Mouse (Mus musculus) hindbrain, embryonic 14.5 days (tissue): Measurements from ENCODE around the gene Slc25a1. TPM values are rescaled to one million over a fixed set of nuclear protein-coding genes. Genes with fewer than 3 reads are reported as not detected.
A peak's percentile ranks its signal among the peaks of the same experiment; 100 is the strongest.

Experiments used
- ATAC-seq: fragments of 200-750 bp; cut with Nextera tagmentation; 2 replicates; pipeline ENCODE4 v1.8.0; 2017; ENCODE audit warnings: moderate number of reproducible peaks, mild to moderate bottlenecking, moderate TSS enrichment, moderate library complexity; ENCODE audit not compliant: low FRiP score
- DNase-seq: peaks from one replicate; pipeline ENCODE4 v3.0.0-alpha.2; 2015; ENCODE audit warnings: low spot score
- H3K27ac ChIP-seq: fragments of 300-500 bp; sonication (generic); 2 replicates; pipeline ENCODE4 v1.5.1; 2014; ENCODE audit warnings: mild to moderate bottlenecking, moderate library complexity
- H3K27me3 ChIP-seq: fragments of 300-500 bp; sonication (generic); 2 replicates; pipeline ENCODE4 v1.6.1; 2014; ENCODE audit warnings: mild to moderate bottlenecking, low read length, mixed read lengths; ENCODE audit not compliant: control insufficient read depth, insufficient read depth
- H3K36me3 ChIP-seq: fragments of 300-500 bp; sonication (generic); replicated peaks from 2 replicates; pipeline ENCODE4 v1.6.1; 2014; ENCODE audit not compliant: control insufficient read depth, insufficient read depth
- H3K4me1 ChIP-seq: fragments of 300-500 bp; sonication (generic); replicated peaks from 2 replicates; pipeline ENCODE4 v1.6.1; 2014; ENCODE audit warnings: antibody characterized with exemption, low read length, mixed read lengths; ENCODE audit not compliant: control insufficient read depth, insufficient read depth
- H3K4me2 ChIP-seq: fragments of 300-500 bp; sonication (generic); replicated peaks from 2 replicates; pipeline ENCODE4 v1.6.1; 2014; ENCODE audit warnings: mild to moderate bottlenecking, moderate library complexity
- H3K4me3 ChIP-seq: fragments of 300-500 bp; sonication (generic); replicated peaks from 2 replicates; pipeline ENCODE4 v1.5.1; 2014; ENCODE audit warnings: mild to moderate bottlenecking, low read length
- H3K9ac ChIP-seq: fragments of 300-500 bp; sonication (generic); 2 replicates; pipeline ENCODE4 v1.6.1; 2014
- H3K9me3 ChIP-seq: fragments of 300-500 bp; sonication (generic); 2 replicates; pipeline ENCODE4 v1.6.1; 2016; ENCODE audit warnings: low read length; ENCODE audit not compliant: control insufficient read depth
- WGBS: fragments of 180-500 bp; shearing (Covaris S2); extraction: QIAGEN DNeasy Blood & Tissue Kit; methylation state at CpG from one replicate; pipeline ENCODE4 v1.1.7; 2014; 5-methylcytosine and 5-hydroxymethylcytosine counted together
- polyA plus RNA-seq: library from polyadenylated mRNA; unstranded; fragments of >200 nt; fragmentation: Nextera tagmentation; extraction: Ambion mirVana; gene quantifications from 2 replicates; pipeline ENCODE4 v1.2.1, GENCODE M21; 2014

The Slc25a1 gene
- polyA plus RNA-seq, 1 experiment from 2014 or later = 175 TPM

DNA sequence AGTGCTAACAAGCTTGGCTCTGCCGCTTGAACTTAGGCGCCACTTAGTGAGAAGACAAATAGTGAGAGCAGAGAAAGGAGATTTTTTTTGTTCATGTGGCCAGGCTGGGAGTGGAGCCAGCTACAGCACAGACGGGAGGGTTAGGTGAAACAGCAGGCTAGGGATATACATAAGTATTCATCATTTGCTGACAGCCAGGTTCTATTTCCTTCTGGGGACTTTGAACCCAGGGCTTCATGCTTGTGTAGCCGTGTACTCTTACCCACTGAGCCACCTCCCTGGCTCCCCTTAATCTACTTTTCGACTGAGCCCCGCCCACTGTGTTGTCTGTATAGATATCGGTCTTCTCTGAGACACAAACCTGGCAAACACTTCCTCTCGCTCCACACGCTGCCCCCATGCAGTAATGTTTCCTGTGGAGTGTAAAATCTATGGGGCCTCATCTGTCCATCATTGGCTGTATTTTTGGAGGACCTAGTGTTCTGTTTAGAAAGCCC is 11.3 kb upstream of the Slc25a1 start:
- WGBS = 48% methylated on average over 9 of the region's 9 CpGs
- Histone ChIP-seq H3K9ac (no peak overlapping the region), H3K9me3 (no peaks in the 10 kb centered on the region), H3K4me2 (no peak overlapping the region), H3K36me3 (no peaks in the 10 kb centered on the region), H3K27ac (no peak overlapping the region), H3K27me3 (no peaks in the 10 kb centered on the region), H3K4me1 (no peaks in the 10 kb centered on the region), H3K4me3 (no peak overlapping the region)
- DNase-seq (no peak), ATAC-seq (no peak)

DNA sequence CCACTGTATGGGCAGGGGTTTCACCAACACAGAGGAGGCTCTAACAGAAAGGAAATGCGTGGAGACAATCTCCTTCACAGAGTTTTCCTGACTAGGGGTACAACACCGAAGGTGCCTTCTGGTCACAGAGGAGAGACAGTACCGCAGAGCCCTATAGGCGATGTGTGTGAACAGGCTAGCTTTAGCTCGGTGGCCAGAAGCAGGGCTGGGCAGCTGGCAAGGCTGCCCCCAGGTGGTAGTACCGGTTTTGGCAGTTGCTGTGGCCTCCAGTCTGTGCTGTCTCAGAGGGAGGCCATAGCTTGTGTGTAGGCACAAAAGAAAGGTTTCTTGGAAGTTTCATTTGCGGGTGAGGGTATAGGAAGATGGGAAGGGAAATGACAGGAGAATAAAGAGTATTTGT is 10.8 kb upstream of the Slc25a1 start:
- Histone ChIP-seq H3K4me2 (no peak overlapping the region), H3K9me3 (no peaks in the 10 kb centered on the region)
- peak; percentile 65 for DNase-seq

DNA sequence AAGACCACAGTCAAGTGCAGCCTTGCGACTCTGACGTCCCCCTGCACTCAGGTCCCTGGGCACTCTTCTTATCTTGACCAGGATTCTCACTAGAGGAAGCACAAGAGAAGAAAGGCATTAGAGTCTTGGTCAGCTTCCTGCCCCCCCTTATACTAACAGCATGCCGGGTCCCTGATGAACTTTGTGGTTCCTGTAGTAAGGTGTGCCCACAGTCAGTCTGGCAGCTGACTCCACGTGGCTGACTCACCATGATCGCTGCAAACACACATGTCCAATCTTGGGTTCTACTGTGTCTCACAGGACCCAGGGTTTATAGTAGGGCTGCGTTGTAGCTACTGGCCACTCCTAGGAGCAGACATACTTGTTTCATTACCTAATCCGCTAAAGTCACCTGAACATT is 10.2 kb upstream of the Slc25a1 start:
- DNase-seq (no peak), ATAC-seq (no peak)
- H3K4me3 ChIP-seq = no peak overlapping the region
- H3K9ac ChIP-seq = no peak overlapping the region
- no peak overlapping the region for H3K4me2 ChIP-seq
- no peaks in the 10 kb centered on the region for H3K36me3 ChIP-seq
- no peaks in the 10 kb centered on the region for H3K4me1 ChIP-seq
- no peaks in the 10 kb centered on the region for H3K9me3 ChIP-seq
- no peak overlapping the region for H3K27ac ChIP-seq
- H3K27me3 ChIP-seq = no peaks in the 10 kb centered on the region
- WGBS = 84% methylated on average over 7 of the region's 7 CpGs

More for the DNA sequence above, 10.8 kb upstream of the Slc25a1 start:
- H3K9ac ChIP-seq = no peak overlapping the region
- no peaks in the 10 kb centered on the region for H3K27me3 ChIP-seq
- H3K4me3 ChIP-seq = no peak overlapping the region
- no peak overlapping the region for H3K27ac ChIP-seq
- no peaks in the 10 kb centered on the region for H3K36me3 ChIP-seq
- WGBS = 8% methylated on average over 7 of the region's 7 CpGs
- ATAC-seq = peak; percentile 59; the same call in 1 of the 2 replicates
- H3K4me1 ChIP-seq = no peaks in the 10 kb centered on the region

DNA sequence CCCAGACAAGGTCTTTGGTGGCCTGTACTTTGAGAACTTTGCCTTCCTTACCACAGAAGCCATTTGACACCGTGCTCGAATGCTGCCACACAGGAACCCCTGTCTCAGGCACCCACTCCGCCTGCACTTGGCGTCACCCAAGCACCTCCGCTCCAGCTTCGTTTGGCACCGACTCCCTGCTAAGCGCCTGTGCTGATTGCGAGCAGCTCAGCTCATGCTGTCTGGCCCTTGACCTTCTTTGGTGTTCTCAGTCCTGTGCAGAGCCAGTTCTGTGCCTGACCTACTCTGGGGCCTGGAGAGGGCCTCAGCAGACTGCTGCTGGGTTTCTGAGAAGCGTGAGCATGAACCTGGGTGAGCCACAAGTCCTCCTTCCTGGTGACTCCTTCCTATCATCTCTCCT is 8.8 kb upstream of the Slc25a1 start:
- Histone ChIP-seq H3K9me3 (no peaks in the 10 kb centered on the region), H3K4me2 (no peak overlapping the region), H3K27ac (no peak overlapping the region), H3K4me1 (no peaks in the 10 kb centered on the region), H3K9ac (no peak overlapping the region), H3K4me3 (no peak overlapping the region), H3K27me3 (no peaks in the 10 kb centered on the region), H3K36me3 (no peaks in the 10 kb centered on the region)
- no peak for DNase-seq
- no peak for ATAC-seq
- WGBS = 88% methylated on average over 10 of the region's 10 CpGs

DNA sequence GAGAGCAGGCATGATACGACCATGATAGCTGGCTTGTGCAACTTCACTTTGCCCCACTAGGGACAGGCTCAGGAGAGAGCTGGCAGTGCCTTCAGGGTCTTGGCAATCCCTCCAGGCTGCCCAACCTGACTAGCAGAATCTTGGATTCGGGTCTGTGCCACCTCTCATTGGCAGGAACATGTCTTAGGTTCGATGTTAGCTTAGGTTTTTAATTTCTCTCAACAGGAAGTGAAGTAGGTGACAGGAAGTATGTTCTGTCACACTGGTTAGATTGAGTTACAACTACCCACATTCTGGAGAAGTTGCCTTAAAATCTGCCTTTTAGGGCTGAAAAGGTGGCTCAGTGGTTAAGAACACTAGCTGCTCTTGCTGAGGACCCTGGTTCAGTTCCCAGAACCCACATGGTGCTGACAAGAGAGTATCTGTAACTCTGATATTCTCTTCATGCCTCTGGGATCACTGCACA is 6.5 kb upstream of the Slc25a1 start:
- no peak overlapping the region for H3K9ac ChIP-seq
- WGBS = 71% methylated on average over 3 of the region's 3 CpGs
- ATAC-seq = no peak

DNA sequence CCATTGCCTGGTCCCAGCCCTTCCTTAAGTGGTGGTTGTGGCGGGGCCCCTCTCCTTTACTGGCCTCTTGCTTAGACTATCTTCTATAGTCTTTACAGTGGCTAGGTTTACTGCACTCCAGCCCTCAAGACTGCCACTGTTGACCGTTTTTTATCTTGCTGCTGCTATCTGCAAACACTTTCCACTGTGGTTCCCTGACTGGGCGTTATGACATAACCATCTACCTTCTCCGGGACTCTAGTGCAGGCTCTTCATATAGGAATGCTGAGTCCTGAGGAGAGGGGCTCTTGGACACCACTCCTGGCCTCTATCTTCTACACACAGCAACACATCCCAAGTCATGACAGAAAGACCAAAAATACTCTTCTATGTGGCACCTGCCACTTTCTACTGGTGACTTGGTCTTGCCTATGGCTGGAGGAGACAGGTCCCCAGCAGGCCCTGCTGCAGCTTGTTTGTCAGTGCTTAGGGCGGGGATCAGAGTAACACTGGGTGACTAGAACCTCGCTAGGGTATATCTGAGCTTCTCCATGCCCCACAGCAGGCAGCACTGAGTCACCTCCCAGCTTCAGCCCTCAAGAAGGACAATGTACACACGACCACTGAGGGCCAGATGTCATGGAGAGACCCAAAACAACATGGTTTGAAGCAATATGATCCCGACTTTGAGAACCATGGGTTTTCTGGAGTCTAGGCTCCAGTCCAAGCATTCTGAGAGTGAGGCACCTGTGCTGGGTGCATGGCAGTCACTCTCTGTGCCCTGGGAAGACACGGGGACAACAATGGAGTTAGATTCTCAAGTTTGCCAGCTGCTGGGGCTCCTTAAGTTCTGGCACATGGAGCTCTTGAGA is 5.8 kb upstream of the Slc25a1 start:
- Histone ChIP-seq H3K27me3 (no peaks in the 10 kb centered on the region), H3K9me3 (no peaks in the 10 kb centered on the region), H3K36me3 (no peaks in the 10 kb centered on the region), H3K9ac (no peak overlapping the region), H3K27ac (no peak overlapping the region), H3K4me2 (no peak overlapping the region), H3K4me3 (no peak overlapping the region), H3K4me1 (0 out of 2 replicates have a peak, but pooled peaks cover 1% of the 10 kb centered on the region)
- ATAC-seq (no peak), DNase-seq (no peak)
- 74% methylated on average over 9 of the region's 9 CpGs for WGBS

More for the DNA sequence above, 6.5 kb upstream of the Slc25a1 start:
- Histone ChIP-seq H3K27ac (no peak overlapping the region), H3K4me2 (no peak overlapping the region), H3K36me3 (no peaks in the 10 kb centered on the region), H3K27me3 (no peaks in the 10 kb centered on the region), H3K4me1 (no peaks in the 10 kb centered on the region), H3K9me3 (no peaks in the 10 kb centered on the region), H3K4me3 (no peak overlapping the region)
- DNase-seq = no peak

DNA sequence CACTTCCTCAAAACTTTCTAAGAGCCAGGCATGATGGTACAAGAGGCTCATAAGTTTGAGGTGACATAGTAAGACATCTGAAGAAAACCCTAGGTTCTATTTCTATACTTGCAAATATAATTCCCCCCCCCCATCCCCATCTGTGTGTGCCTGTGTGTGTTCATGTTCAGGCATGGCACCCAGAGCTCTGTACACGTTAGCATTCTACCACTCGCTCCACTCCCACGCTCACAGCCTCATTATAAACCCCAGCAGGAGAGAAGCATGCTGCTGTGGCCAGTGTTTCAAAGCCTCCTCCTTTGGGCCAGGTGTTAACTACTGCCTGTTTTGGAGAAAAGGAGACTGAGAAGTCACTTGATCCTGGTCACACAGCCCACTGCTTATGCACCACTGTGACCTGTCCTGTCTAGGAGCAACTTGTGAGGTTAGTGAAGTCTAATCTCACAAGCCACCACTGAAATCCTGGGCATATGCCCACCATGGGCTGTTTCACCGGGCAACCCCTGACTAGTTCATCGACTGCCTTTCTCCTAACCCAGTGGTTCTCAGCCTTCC is 4.0 kb upstream of the Slc25a1 start:
- WGBS = 70% methylated on average over 5 of the region's 5 CpGs
- Histone ChIP-seq H3K9me3 (no peaks in the 10 kb centered on the region), H3K4me3 (no peak overlapping the region), H3K36me3 (no peaks in the 10 kb centered on the region), H3K4me1 (peaks cover 6% of the 10 kb centered on the region), H3K27ac (no peak overlapping the region), H3K27me3 (no peaks in the 10 kb centered on the region), H3K9ac (no peak overlapping the region), H3K4me2 (no peak overlapping the region)
- DNase-seq (no peak), ATAC-seq (no peak)

DNA sequence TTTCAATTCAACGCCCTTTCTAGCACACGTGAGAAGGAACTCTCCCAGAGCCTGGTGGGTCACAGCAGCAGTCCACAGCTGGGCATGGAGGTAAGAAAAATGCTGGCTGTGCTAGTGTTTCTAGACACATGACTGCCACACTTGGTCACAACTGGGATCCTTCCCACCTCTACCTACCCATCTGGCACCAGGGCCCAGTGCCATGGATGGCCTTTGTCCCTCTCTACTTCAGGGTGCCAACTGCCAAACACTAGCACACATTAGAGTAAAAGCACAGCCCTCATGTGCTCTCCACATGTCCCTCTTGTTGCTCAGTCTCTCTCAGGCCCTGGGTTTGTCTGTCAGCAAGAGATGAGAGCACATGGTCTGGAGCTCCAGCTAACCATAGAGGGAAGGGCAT is 1.6 kb upstream of the Slc25a1 start:
- no peak overlapping the region for H3K4me3 ChIP-seq
- 52% methylated on average over 2 of the region's 2 CpGs for WGBS
- no peak for ATAC-seq
- no peak overlapping the region for H3K4me2 ChIP-seq
- peaks cover 19% of the 10 kb centered on the region for H3K36me3 ChIP-seq
- H3K27ac ChIP-seq = peak overlapping the region; percentile 82; the same call in 1 of the 2 replicates
- no peaks in the 10 kb centered on the region for H3K9me3 ChIP-seq
- no peaks in the 10 kb centered on the region for H3K27me3 ChIP-seq
- no peak overlapping the region for H3K9ac ChIP-seq
- peaks cover 13% of the 10 kb centered on the region for H3K4me1 ChIP-seq
- DNase-seq = no peak

DNA sequence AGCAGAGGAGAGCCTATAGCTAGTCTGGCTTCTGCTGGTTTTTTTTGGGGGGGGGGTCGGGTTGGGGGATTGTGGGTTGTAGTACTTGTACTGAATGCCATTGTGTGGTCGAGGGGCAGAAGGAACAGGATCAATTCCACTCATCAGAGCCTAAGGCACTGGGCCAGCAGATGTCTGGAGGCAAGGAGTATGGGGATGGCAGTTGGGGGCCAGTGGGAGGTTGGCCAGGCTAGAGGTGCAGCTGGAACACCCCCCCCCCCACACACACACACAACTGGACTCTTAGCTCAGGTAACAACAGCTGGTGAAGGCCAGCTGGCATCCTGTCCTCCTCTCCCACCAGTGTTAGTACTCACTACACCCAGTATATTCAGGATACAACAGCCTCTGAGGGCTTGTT is 1.2 kb upstream of the Slc25a1 start:
- WGBS = 14% methylated on average over 2 of the region's 2 CpGs
- H3K9ac ChIP-seq = no peak overlapping the region
- H3K4me2 ChIP-seq = no peak overlapping the region
- H3K27me3 ChIP-seq = no peaks in the 10 kb centered on the region
- no peaks in the 10 kb centered on the region for H3K9me3 ChIP-seq
- no peak overlapping the region for H3K4me3 ChIP-seq
- DNase-seq (no peak), ATAC-seq (peak; percentile 0; the same call in 1 of the 2 replicates)
- peaks cover 20% of the 10 kb centered on the region for H3K36me3 ChIP-seq
- peaks cover 13% of the 10 kb centered on the region for H3K4me1 ChIP-seq
- H3K27ac ChIP-seq = peak overlapping the region; percentile 82; the same call in 1 of the 2 replicates
